Mouse (Mus musculus): ENCODE results near the gene Yipf3. TPM values are rescaled to one million over a fixed set of nuclear protein-coding genes. Genes with fewer than 3 reads are reported as not detected.

Gene Yipf3
- polyA plus RNA-seq (2012; ENCODE audit: insufficient read depth, insufficient read length, low replicate concordance, missing spikeins): not detected in 2 replicates

DNA sequence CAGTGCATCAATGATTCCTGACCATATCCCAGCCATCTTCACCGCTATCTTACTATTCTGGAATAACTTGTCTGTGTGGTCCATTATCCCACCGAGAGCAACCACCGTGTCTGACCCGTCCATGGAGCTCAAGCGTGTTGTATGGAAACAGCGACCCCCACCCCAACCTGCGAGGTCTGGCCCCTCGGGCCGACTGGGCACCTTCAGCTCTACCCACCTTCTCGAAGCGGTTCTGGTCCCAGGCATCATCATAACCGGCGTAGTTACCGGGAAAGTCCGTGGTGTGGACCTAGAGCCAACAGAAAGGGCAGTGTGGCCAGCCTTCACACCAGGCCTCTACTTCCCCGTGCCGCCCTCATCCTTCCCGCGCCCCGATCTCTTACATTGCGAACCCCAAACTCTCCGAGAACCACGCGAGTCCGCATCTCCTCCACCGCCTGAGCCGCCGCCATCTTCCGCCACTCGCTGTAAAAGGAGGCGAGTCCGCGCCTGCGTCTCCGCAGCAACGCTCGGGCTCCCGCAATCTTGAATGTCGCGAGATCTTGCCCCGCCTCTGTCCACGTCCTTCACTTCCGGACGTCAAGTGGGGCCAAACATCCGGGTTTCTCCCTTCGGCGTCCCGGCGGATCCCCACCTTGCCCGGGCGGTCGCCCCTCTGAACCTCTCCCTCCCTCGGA lies at the start of gene Yipf3, which contains the start of gene Polr1c:
Gene Yipf3 (plus strand): TSS at position 569 of the 677 bp plus-strand sequence.
Gene Polr1c (minus strand): TSS at position 543 of the 677 bp plus-strand sequence.
- H3K27ac ChIP-seq (ENCODE audit: insufficient read depth, low read depth, low read length): peak within 1 kb of the TSS; percentile 66
- TF ChIP-seq POLR2A (IDR thresholded peaks at IDR 0.05; ENCODE audit: insufficient read depth, low read depth, low read length): peak; percentile 80
- TF ChIP-seq CTCF (IDR thresholded peaks at IDR 0.05; ENCODE audit: insufficient read depth, low read depth, low read length): no peak
- peaks cover 12% of the 10 kb centered on the region for H3K4me1 ChIP-seq (ENCODE audit: control insufficient read depth, insufficient read depth, low read length)
- H3K4me3 ChIP-seq (ENCODE audit: insufficient read depth, low read depth, low read length): peak within 1 kb of the TSS; percentile 85
- under 1% methylated on average over 53 of the region's 53 CpGs for WGBS

DNA sequence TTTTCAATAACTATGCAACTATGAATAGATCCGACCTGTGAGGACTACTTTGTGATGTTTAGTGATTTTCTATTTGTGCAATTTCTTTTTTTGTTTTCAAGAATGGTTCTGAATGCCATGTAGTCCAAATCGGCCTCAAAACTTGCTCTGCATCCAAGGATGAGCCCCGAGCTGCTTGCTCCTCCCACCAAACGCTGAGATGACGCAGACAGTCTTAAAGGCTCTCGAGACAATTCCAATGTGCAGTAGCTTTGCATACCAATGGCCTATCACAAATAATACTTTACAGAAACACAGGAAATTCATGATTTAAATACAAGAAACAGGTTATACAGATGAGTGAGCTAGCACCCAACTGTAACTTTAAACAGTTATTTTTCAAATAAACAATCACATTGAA lies 46.7 kb upstream of the Yipf3 start:
- TF ChIP-seq POLR2A (IDR thresholded peaks at IDR 0.05; ENCODE audit: insufficient read depth, low read depth, low read length) (no peak), CTCF (IDR thresholded peaks at IDR 0.05; ENCODE audit: insufficient read depth, low read depth, low read length) (no peak)

GRCm38 (mm10) chr17:46202421-46203071 lies 45.3 kb upstream of the Yipf3 start, which contains the start of the genes Polh and Xpo5:
TSS of gene Polh (minus strand) at chr17:46202645.
TSS of gene Xpo5 (plus strand) at chr17:46202782.
- no peak within 1 kb of the TSS for H3K27ac ChIP-seq (ENCODE audit: insufficient read depth, low read depth, low read length)

More for the DNA sequence above, 46.7 kb upstream of the Yipf3 start:
- H3K27ac ChIP-seq (ENCODE audit: insufficient read depth, low read depth, low read length): no peak overlapping the region
- H3K4me3 ChIP-seq (ENCODE audit: insufficient read depth, low read depth, low read length): no peak overlapping the region
- peaks cover 4% of the 10 kb centered on the region; the same call in 1 of the 2 replicates for H3K4me1 ChIP-seq (ENCODE audit: control insufficient read depth, insufficient read depth, low read length)
- 30% methylated on average over 6 of the region's 6 CpGs for WGBS

DNA sequence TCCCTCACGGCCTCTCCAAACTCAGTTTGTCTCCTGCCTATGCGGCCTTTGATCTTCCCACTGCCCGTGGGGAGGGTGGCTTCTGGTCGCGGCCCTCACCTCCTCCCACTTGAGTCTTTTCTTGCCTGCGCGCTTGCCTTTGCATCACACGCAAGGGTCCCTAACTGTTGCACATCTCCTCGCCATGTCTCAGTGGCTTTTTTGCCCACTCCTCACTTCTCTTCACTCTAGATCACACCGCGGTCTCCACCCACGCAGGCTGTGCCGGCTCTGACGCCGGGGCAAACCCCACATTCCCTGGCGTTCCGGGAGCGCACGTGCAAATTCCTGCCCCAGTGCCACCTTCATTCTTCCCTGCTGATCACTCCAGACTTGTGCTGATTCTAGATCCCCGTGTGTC lies 44.8 kb upstream of the Yipf3 start:
- TF ChIP-seq CTCF (IDR thresholded peaks at IDR 0.05; ENCODE audit: insufficient read depth, low read depth, low read length): no peak
- no peak for TF ChIP-seq POLR2A (IDR thresholded peaks at IDR 0.05; ENCODE audit: insufficient read depth, low read depth, low read length)
- peaks cover 4% of the 10 kb centered on the region; the same call in 1 of the 2 replicates for H3K4me1 ChIP-seq (ENCODE audit: control insufficient read depth, insufficient read depth, low read length)
- H3K4me3 ChIP-seq (ENCODE audit: insufficient read depth, low read depth, low read length): peak overlapping the region; percentile 80
- 2% methylated on average over 20 of the region's 20 CpGs for whole genome bisulfite sequencing
- H3K27ac ChIP-seq (ENCODE audit: insufficient read depth, low read depth, low read length): no peak overlapping the region

More at GRCm38 (mm10) chr17:46202421-46203071, 45.3 kb upstream of the Yipf3 start, which contains the start of the genes Polh and Xpo5:
- WGBS: under 1% methylated on average over 66 of the region's 66 CpGs
- H3K4me3 ChIP-seq (ENCODE audit: insufficient read depth, low read depth, low read length): peak within 1 kb of the TSS; percentile 80
- peaks cover 4% of the 10 kb centered on the region; the same call in 1 of the 2 replicates for H3K4me1 ChIP-seq (ENCODE audit: control insufficient read depth, insufficient read depth, low read length)
- TF ChIP-seq POLR2A (IDR thresholded peaks at IDR 0.05; ENCODE audit: insufficient read depth, low read depth, low read length) (peak; percentile 72; the same call in 1 of the 2 replicates), CTCF (IDR thresholded peaks at IDR 0.05; ENCODE audit: insufficient read depth, low read depth, low read length) (no peak)

DNA sequence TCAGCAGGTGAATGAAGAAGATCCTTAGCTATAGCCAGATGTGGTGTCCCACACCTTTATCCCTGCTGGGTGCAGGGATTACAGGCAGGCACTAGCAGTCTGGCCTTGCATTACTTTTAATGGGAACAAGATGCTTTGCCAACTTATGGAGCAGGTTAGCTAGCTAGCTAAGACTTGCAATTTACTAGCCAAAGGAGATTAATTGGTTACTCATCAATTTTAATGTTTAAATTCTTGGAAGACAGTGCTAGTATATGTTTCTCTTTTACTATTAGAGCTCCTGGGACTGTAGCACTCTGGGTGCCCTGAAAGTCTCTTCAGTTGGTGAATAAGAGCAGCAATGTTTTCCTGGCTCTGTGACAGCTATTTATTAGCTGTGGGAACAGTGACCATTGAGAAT lies 41.2 kb upstream of the Yipf3 start:
- TF ChIP-seq CTCF (IDR thresholded peaks at IDR 0.05; ENCODE audit: insufficient read depth, low read depth, low read length) (no peak), POLR2A (IDR thresholded peaks at IDR 0.05; ENCODE audit: insufficient read depth, low read depth, low read length) (no peak)
- peaks cover 2% of the 10 kb centered on the region; the same call in 1 of the 2 replicates for H3K4me1 ChIP-seq (ENCODE audit: control insufficient read depth, insufficient read depth, low read length)
- H3K4me3 ChIP-seq (ENCODE audit: insufficient read depth, low read depth, low read length): no peak overlapping the region
- no peak overlapping the region for H3K27ac ChIP-seq (ENCODE audit: insufficient read depth, low read depth, low read length)

GRCm38 (mm10) chr17:46210550-46210949 lies 37.3 kb upstream of the Yipf3 start:
- no peak overlapping the region for H3K4me3 ChIP-seq (ENCODE audit: insufficient read depth, low read depth, low read length)
- no peak for TF ChIP-seq POLR2A (IDR thresholded peaks at IDR 0.05; ENCODE audit: insufficient read depth, low read depth, low read length)
- TF ChIP-seq CTCF (IDR thresholded peaks at IDR 0.05; ENCODE audit: insufficient read depth, low read depth, low read length): no peak
- H3K27ac ChIP-seq (ENCODE audit: insufficient read depth, low read depth, low read length): no peak overlapping the region
- 83% methylated on average over 3 of the region's 3 CpGs for WGBS
- no peaks in the 10 kb centered on the region for H3K4me1 ChIP-seq (ENCODE audit: control insufficient read depth, insufficient read depth, low read length)

- no peak for TF ChIP-seq CTCF (IDR thresholded peaks at IDR 0.05; ENCODE audit: insufficient read depth, low read depth, low read length)
- no peak for TF ChIP-seq POLR2A (IDR thresholded peaks at IDR 0.05; ENCODE audit: insufficient read depth, low read depth, low read length)
- 94% methylated on average over 3 of the region's 3 CpGs for WGBS
- Histone ChIP-seq H3K4me1 (ENCODE audit: control insufficient read depth, insufficient read depth, low read length) (no peaks in the 10 kb centered on the region), H3K4me3 (ENCODE audit: insufficient read depth, low read depth, low read length) (no peak overlapping the region), H3K27ac (ENCODE audit: insufficient read depth, low read depth, low read length) (no peak overlapping the region)
Measured at GRCm38 (mm10) chr17:46221601-46222000, 26.3 kb upstream of the Yipf3 start.

DNA sequence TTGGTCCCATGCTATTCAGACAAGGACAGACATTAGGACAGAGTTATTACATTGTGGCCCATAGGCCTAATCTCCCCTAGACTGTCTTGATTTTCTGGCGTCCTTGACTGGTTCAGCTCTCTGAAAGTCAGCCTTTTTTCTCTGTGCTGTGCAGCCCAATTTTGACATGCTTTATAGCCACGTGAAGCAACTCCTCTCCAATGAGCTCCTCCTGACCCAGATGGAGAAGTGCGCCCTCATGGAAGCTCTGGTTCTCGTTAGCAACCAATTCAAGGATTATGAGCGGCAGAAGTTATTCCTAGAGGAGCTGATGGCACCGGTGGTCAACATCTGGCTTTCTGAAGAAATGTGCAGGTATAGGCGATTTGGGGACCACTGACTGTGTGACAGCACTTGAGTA lies 20.3 kb upstream of the Yipf3 start:
- H3K4me1 ChIP-seq (ENCODE audit: control insufficient read depth, insufficient read depth, low read length): no peaks in the 10 kb centered on the region

GRCm38 (mm10) chr17:46236067-46236466 lies 11.8 kb upstream of the Yipf3 start:
- H3K27ac ChIP-seq (ENCODE audit: insufficient read depth, low read depth, low read length): no peak overlapping the region
- WGBS: 89% methylated on average over 1 of the region's 1 CpGs

More for the DNA sequence above, 20.3 kb upstream of the Yipf3 start:
- no peak overlapping the region for H3K4me3 ChIP-seq (ENCODE audit: insufficient read depth, low read depth, low read length)
- H3K27ac ChIP-seq (ENCODE audit: insufficient read depth, low read depth, low read length): no peak overlapping the region
- WGBS: 86% methylated on average over 7 of the region's 7 CpGs
- TF ChIP-seq POLR2A (IDR thresholded peaks at IDR 0.05; ENCODE audit: insufficient read depth, low read depth, low read length) (no peak), CTCF (IDR thresholded peaks at IDR 0.05; ENCODE audit: insufficient read depth, low read depth, low read length) (no peak)

More at GRCm38 (mm10) chr17:46236067-46236466, 11.8 kb upstream of the Yipf3 start:
- Histone ChIP-seq H3K4me1 (ENCODE audit: control insufficient read depth, insufficient read depth, low read length) (no peaks in the 10 kb centered on the region), H3K4me3 (ENCODE audit: insufficient read depth, low read depth, low read length) (no peak overlapping the region)
- no peak for TF ChIP-seq CTCF (IDR thresholded peaks at IDR 0.05; ENCODE audit: insufficient read depth, low read depth, low read length)
- no peak for TF ChIP-seq POLR2A (IDR thresholded peaks at IDR 0.05; ENCODE audit: insufficient read depth, low read depth, low read length)
